Mouse (Mus musculus) left cerebral cortex, adult 2 months (tissue): ENCODE measurements around the gene Eva1b. TPM values are rescaled to one million over a fixed set of nuclear protein-coding genes. Genes with fewer than 3 reads are reported as not detected.
"Not testable (repeated sequence)": the region's sequence is repeated elsewhere in the genome, so short reads cannot be mapped to it uniquely, and the experiment has no call there.

Source experiments
- DNase-seq, 2 experiments: peaks; one replicate each; pipeline ENCODE4 v3.0.0; 2021 to 2022; ENCODE audit warnings: low spot score in 2 of 2, mixed read lengths in 1 of 2; ENCODE audit errors: extremely low spot score in 1 of 2
- H3K27ac ChIP-seq: fragments of 200-600 bp; 2 replicates; pipeline ENCODE4 v1.8.1; 2022
- H3K4me3 ChIP-seq: fragments of 200-600 bp; 2 replicates; pipeline ENCODE4 v1.8.1; 2022
- CTCF ChIP-seq: fragments of 200-600 bp; IDR thresholded peaks from 2 replicates; pipeline ENCODE4 v1.8.1; 2022; ENCODE audit warnings: antibody characterized with exemption, mild to moderate bottlenecking, moderate library complexity
- intact Hi-C: fragments of 180-260 bp; cut with DNase I; formaldehyde crosslinking; loops from one replicate; pipeline ENCODE4 v1.15.1; 2025
- total RNA-seq, 2 experiments: library from RNA; stranded (reverse); gene quantifications; 2 replicates each; pipeline ENCODE4 v1.2.3; 2021

Gene Eva1b
- total RNA-seq, 2 experiments from 2014 or later = 3.1 to 3.8 TPM

DNA sequence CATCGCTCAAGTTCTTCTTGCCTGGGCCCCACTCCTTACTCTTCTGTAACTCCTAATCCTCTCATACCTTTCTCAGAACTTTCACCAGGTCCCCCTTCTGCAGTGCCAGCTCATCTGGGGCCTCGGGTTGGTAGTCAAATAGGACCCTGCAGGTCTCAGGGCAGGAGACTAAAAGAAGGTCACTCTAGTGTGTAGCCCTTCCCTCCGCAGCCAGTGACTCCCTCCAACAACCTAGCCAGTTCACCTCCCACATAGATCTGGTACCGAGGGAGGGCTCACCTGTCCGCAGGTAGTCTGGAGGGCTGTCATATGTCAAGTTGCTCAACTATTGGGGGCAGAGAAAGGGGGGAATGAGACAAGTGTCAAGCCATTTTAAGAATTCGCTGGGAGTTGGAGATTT, 13.9 kb downstream of the Eva1b start:
- H3K27ac ChIP-seq = no peak overlapping the region
- intact Hi-C loops = loop anchor here (5.0 kb wide), 1 partner anchor 74 kb away; no protein-coding TSS in a partner anchor
- no peak overlapping the region for H3K4me3 ChIP-seq
- DNase-seq = no peak
- TF ChIP-seq CTCF = no peak

DNA sequence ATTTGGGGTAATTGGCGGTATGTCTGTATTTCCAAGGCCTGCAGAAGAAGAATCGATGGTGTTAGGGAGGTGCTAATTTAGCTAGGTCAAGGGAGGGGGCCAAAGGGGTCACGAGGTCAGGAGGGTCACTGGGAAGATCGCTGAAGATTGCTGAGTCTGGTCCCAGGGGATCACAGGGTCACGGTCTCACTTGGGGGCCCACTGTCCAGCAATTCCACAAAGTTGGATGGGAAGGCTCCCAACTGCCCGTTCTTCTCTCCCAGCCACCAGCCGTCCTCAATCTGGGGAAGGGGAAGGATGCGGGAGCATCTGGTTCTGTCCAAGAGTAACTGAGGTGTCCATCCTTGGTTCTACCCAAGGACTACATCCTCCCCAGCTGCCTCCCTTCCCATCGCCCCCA, 14.4 kb downstream of the Eva1b start:
- no peak for DNase-seq
- Histone ChIP-seq H3K4me3 (peak overlapping the region; percentile 71; the same call in 1 of the 2 replicates), H3K27ac (no peak overlapping the region)
- no peak for TF ChIP-seq CTCF
- intact Hi-C loops = loop anchor here (5.0 kb wide), 1 partner anchor 75 kb away; no protein-coding TSS in a partner anchor

DNA sequence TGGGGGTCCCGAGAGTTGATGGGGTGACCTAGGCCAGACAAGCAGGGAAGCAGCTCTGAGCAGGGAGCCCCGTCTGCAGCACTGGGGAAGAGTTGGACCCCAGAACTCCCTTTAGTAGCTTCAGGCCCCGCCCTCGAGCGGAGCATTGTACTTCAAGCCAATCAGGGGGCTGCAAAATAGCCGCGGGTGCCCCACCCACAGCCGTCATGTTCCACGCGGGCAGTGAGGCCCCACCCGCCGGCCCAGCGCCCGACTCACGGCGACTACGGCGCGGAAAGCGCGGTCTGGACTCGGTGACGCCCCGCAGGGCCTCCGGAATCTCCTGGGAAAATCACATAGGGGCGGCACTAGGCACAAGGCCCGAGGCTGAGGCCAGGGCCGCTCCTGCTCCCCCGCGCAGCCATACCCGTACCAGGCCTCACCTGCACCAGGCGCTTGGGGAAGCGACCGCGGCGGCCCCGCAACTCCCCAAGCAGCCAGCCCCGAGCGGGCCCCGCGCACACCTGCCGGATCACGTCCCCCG, 15.1 kb downstream of the Eva1b start:
- intact Hi-C loops = loop anchor here (5.0 kb wide), 1 partner anchor 75 kb away; no protein-coding TSS in a partner anchor
- peak; percentile 79 to 82 for DNase-seq
- TF ChIP-seq CTCF = no peak
- Histone ChIP-seq H3K4me3 (peak overlapping the region; percentile 71), H3K27ac (peak overlapping the region; percentile 71)

DNA sequence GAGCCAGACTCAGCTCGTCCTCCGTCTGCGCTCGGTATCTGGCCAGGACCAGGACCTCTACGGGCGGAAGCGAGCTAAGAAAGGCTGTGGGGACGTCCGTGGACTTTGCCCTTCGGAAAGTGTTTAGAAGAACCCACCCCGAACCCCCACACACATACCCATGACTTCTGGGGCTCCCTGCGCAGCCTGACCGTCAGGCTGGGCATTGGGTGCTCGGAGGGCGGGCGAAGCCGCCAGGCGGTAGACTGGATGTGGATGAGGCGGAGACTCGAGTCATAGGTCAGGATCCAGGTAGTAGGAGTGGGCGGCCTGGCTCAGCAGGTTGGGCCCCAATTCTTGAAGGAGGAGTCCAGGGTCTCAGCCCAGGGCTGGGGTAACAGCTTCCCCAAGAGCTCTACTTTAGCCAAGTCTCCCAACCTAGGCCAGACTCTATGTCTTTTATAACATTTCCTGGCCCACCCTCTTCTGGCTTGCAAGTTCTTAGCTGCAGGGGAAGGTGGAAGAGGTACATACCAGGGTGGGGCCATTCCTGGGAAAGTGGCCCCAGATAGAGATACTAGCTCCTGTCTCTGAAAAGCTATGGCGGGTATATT, 15.6 kb downstream of the Eva1b start, which contains the start of gene Sh3d21:
Gene Sh3d21 (minus strand): TSS at position 425 of the 593 bp plus-strand sequence.
- intact Hi-C loops = loop anchor here (5.0 kb wide), 1 partner anchor 76 kb away; no protein-coding TSS in a partner anchor
- TF ChIP-seq CTCF = no peak
- Histone ChIP-seq H3K27ac (peak within 1 kb of the TSS; percentile 71), H3K4me3 (peak within 1 kb of the TSS; percentile 71)
- DNase-seq = no peak

DNA sequence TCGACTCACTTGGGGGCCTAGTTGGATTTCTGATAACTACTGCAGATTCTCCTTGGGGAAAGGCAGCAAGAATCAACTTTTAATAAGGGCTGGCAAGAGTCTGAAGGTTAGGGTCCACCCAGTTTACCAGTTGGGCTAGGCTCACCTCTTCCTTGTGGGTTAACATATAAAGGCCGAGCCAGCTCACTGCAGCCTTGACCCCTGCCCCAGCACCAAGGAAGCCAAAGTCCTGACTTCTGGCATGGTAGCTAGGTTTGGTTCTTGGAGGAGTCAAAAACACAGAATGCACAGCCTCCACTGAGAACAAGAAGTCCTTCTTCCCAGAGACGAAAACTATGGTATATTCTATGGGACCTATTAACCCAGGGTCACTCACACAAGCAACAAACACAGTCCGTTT, 16.1 kb downstream of the Eva1b start:
- Histone ChIP-seq H3K27ac (no peak overlapping the region), H3K4me3 (no peak overlapping the region)
- intact Hi-C loops = loop anchor here (5.0 kb wide), 1 partner anchor 76 kb away; no protein-coding TSS in a partner anchor
- DNase-seq = no peak
- TF ChIP-seq CTCF = no peak

DNA sequence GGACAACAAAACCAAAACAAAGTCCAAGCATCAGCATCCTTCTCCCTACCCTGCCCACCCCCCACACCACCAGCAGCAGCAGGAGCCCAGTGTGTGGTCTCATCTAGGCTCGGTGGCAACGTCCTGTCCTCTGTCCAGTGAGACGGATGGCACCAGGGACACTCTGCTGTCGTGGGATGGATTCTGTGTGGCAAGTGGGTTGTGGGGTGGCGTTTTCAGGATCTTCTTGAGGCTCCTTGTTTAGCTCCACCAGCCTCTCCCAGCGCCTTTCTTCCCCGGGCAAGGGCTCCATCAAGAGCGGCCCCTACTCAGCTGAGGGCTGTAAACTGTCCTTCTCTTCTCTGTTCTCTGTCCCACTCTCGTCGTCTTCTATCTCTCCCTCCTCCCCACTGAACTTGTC, 17.5 kb downstream of the Eva1b start:
- H3K27ac ChIP-seq, intact Hi-C loops, H3K4me3 ChIP-seq, DNase-seq: not testable (repeated sequence)

DNA sequence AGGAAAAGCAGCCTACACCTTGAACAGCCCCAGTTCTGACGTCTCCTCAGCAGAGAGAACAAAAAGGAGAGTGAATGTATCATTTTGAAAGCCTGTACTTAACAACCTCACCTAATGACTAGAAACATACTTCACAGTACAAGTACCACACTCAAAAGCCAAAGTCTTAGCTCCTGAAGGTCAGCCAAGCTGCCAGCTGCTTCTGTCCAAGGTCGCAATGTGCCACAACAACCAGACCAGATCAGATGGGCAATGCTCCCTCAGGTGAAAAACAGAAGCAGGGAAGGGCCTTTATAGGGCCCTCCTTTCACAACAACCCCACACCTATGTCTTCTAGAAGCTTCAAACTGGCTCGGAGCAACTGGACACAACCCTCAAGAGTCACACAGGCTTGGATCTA, 18.5 kb downstream of the Eva1b start:
- intact Hi-C loops = no loop called here
- H3K27ac ChIP-seq = no peak overlapping the region
- TF ChIP-seq CTCF = no peak
- no peak for DNase-seq
- H3K4me3 ChIP-seq = no peak overlapping the region

DNA sequence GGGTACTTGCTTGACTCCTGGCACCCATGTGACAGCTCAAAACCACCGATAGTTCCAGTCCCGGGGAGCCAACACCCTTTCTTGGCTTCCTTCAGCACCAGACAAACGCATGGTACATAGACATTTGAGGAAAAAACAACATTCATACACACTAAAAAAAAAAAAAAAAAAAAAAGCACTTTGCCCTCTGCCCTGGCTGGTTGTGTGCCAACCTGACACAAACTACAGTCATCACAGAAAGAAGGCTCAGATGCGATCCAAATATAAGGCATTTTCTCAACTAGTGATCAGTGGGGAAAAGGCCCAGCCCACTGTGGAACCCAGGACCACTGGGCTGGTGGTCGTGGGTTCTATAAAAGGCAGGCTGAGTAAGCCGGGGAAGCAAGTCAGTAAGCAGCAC, 21.3 kb downstream of the Eva1b start:
- no peak for TF ChIP-seq CTCF
- no peak overlapping the region for H3K27ac ChIP-seq
- no peak for DNase-seq
- intact Hi-C loops = no loop called here
- no peak overlapping the region for H3K4me3 ChIP-seq

DNA sequence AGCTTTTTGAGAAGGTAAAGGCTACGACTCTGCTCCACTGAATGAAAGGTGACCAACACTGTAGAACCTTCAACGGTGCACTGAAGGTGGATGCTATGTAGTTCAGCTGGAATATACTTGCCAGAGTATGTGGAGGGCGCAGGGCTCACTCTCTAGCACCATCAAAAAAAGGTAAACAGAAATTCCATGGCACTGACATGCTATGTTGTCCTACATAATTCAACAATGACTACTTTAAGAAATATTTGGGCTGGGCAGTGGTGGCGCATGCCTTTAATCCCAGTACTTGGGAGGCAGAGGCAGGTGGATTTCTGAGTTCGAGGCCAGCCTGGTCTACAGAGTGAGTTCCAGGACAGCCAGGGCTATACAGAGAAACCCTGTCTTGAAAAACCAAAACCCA, 23.2 kb downstream of the Eva1b start:
- H3K4me3 ChIP-seq, H3K27ac ChIP-seq, intact Hi-C loops, DNase-seq: not testable (repeated sequence)

DNA sequence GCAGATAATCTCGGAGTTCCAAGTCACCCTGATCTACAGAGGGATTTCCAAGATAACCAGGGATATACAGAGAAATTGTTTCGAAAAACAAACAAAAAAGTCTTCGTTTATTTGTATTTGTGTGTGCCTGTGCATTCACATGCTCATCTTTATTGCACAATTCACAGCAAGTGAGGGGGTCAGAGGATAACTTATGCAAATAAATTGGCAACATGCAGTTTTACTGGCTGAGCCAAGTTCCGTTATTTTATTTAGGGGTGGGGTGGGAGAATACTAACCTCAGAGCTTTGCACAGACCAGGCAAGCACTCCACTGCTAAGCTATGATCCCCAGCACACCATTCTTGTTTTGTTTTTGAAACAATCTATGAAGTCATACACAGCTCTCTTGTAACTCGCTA, 26.3 kb downstream of the Eva1b start:
- H3K4me3 ChIP-seq = no peak overlapping the region
- intact Hi-C loops = no loop called here
- H3K27ac ChIP-seq = no peak overlapping the region
- DNase-seq = no peak
- no peak for TF ChIP-seq CTCF

DNA sequence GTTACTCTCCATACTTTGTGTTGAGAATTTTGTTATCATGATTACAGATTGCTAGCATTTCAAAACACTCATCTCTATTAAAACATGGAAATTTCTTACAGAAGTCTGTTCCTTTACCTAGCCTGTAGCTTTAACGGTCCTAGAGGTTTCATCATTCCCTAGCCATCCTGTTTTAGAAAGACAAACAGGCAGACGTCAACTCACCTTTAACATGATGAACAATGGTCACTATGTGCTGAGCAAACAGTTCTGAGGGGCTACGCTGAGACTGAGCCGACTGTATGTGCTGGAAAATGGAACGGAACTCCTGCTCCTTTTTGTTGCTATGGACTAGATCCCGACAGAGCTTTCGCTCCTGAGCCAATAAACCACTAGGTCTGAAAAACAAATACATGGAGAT, 28.4 kb downstream of the Eva1b start:
- H3K4me3 ChIP-seq, DNase-seq, H3K27ac ChIP-seq, intact Hi-C loops: not testable (repeated sequence)

DNA sequence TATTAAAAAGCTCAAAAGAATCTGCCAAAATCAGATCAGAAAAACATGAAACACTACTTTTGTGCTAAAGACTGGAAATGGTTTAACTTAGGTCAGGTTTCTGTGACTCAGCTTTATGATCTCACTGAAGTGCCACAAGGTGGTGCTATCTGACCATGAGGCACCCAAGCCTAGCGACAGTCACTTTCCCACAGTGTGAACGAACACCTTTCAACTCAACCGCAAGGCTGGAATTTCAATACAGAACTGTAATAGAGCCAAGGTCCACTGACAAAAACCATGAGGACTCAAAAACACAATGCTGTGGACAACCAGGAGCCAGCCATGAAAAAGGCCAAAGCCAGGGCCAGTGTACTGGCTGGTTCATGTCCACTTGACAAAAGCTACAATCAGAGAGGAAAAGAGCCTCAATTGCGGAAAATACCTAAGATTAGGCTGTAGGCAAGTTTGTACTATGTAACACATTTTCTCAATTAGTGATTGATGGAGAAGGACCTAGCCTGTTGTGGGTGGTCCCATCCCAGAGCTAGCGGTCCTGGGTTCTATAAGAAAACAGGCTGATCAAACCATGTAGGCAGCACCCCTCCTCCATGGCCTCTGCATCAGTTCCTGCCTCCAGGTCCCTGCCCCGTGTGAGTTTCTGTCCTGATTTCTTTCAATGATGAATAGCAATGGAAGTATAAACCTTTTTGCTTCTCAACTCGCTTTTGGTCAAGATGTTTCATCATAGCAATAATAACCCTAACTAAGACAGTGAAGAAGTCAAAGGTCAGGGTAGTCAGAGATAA, 33.8 kb downstream of the Eva1b start:
- no peak for DNase-seq
- intact Hi-C loops = loop anchor here (1.0 kb wide), 1 partner anchor 81 kb away; the partner anchor contains the start of gene Trappc3
- no peak overlapping the region for H3K27ac ChIP-seq

More for the DNA sequence above, 33.8 kb downstream of the Eva1b start:
- H3K4me3 ChIP-seq = no peak overlapping the region
- TF ChIP-seq CTCF = peak; percentile 80
